Mouse (Mus musculus) liver, embryonic 13.5 days (tissue): ENCODE results near the gene Neurod1. TPM values are rescaled to one million over a fixed set of nuclear protein-coding genes. Genes with fewer than 3 reads are reported as not detected.
A peak's percentile ranks its signal among the peaks of the same experiment; 100 is the strongest.

ENCODE experiments used
- ATAC-seq: fragments of 200-750 bp; cut with Nextera tagmentation; 2 replicates; pipeline ENCODE4 v1.8.0; 2017; ENCODE audit warnings: low read depth, mild to moderate bottlenecking, moderate number of reproducible peaks, moderate library complexity
- DNase-seq: peaks from one replicate; pipeline ENCODE4 v3.0.0; 2022
- H3K27ac ChIP-seq: fragments of 300-500 bp; sonication (generic); 2 replicates; pipeline ENCODE4 v1.5.1; 2015; ENCODE audit warnings: moderate library complexity, mild to moderate bottlenecking, inconsistent platforms
- H3K27me3 ChIP-seq: fragments of 300-500 bp; sonication (generic); 2 replicates; pipeline ENCODE4 v1.6.1; 2015; ENCODE audit warnings: mild to moderate bottlenecking, inconsistent platforms
- H3K36me3 ChIP-seq: fragments of 300-500 bp; sonication (generic); 2 replicates; pipeline ENCODE4 v1.6.1; 2015; ENCODE audit warnings: mild to moderate bottlenecking, inconsistent platforms
- H3K4me1 ChIP-seq: fragments of 300-500 bp; sonication (generic); replicated peaks from 2 replicates; pipeline ENCODE4 v1.6.1; 2015; ENCODE audit warnings: inconsistent platforms
- H3K4me2 ChIP-seq: fragments of 300-500 bp; sonication (generic); 2 replicates; pipeline ENCODE4 v1.6.1; 2015; ENCODE audit warnings: inconsistent platforms, mild to moderate bottlenecking, moderate library complexity
- H3K4me3 ChIP-seq: fragments of 300-500 bp; sonication (generic); replicated peaks from 2 replicates; pipeline ENCODE4 v1.5.1; 2015; ENCODE audit warnings: mild to moderate bottlenecking, inconsistent platforms
- H3K9ac ChIP-seq: fragments of 300-500 bp; sonication (generic); 2 replicates; pipeline ENCODE4 v1.6.1; 2015; ENCODE audit warnings: mild to moderate bottlenecking, inconsistent platforms
- H3K9me3 ChIP-seq: fragments of 300-500 bp; sonication (generic); replicated peaks from 2 replicates; pipeline ENCODE4 v1.6.1; 2016; ENCODE audit warnings: inconsistent platforms
- WGBS: fragments of 180-500 bp; shearing (Covaris S2); methylation state at CpG from one replicate; pipeline ENCODE4 v1.1.7; 2015; ENCODE audit not compliant: insufficient replicate concordance; 5-methylcytosine and 5-hydroxymethylcytosine counted together
- polyA plus RNA-seq: library from polyadenylated mRNA; unstranded; fragments of >200 nt; fragmentation: Nextera tagmentation; extraction: Ambion mirVana; gene quantifications from 2 replicates; pipeline ENCODE4 v1.2.1, GENCODE M21; 2015

Neurod1 gene
- polyA plus RNA-seq, 1 experiment from 2014 or later = not detected

DNA sequence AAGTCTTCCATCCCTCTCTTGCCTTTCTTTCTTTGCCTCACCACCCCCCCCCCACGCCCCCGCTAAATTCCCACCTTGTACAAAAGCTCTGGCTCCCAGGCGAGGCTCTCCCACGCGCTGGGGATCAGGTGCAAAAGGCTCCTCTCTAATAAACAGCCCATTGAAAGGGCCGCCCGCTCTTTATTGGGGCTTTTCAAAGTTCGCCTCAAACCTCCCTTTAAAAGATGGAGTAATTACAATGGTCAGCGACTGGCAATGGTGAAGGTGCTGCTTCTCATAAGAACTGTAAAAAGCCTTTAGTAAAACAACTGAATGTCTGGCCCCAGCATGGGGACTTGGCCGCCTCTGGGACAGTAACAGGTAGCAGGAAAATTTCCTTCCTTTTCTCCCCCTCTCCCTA, 905 bp downstream of the Neurod1 start:
- no peak for ATAC-seq
- Histone ChIP-seq H3K4me2 (no peak overlapping the region), H3K4me3 (no peak overlapping the region), H3K36me3 (no peaks in the 10 kb centered on the region), H3K27me3 (peaks cover 71% of the 10 kb centered on the region), H3K9ac (no peak overlapping the region), H3K27ac (no peak overlapping the region), H3K4me1 (no peaks in the 10 kb centered on the region), H3K9me3 (no peaks in the 10 kb centered on the region)
- WGBS = 6% methylated on average over 10 of the region's 10 CpGs
- no peak for DNase-seq

DNA sequence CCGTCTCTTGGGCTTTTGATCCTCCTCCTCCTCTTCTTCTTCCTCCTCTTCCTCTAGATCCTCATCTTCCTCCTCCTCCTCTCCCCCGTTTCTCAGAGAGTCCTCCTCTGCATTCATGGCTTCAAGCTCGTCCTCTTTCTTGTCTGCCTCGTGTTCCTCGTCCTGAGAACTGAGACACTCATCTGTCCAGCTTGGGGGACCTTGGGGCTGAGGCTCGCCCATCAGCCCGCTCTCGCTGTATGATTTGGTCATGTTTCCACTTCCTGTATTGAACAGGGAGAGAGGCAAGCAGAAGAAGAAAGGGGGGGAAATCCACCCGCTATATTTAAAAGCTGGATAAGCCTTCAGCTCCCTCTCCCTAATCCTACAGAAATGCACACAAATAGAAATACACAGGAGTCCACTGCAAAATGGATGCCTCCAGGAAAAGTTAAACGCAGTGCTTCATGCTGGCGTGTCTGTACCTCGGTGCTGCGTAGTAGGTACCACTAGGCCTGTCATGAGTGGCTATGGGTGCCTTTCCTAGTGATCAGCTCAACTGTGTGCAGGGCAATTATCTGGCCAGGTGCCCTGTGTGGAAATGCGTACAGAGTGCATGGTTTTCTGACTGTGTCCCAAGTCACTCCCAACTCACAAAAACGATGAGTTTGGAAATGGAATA, 1.6 kb downstream of the Neurod1 start:
- Histone ChIP-seq H3K4me2 (no peak overlapping the region), H3K4me1 (no peaks in the 10 kb centered on the region), H3K27ac (no peak overlapping the region), H3K9me3 (no peaks in the 10 kb centered on the region), H3K36me3 (no peaks in the 10 kb centered on the region), H3K9ac (no peak overlapping the region), H3K4me3 (no peak overlapping the region), H3K27me3 (peaks cover 64% of the 10 kb centered on the region)
- 18% methylated on average over 15 of the region's 15 CpGs for WGBS
- DNase-seq (no peak), ATAC-seq (no peak)

DNA sequence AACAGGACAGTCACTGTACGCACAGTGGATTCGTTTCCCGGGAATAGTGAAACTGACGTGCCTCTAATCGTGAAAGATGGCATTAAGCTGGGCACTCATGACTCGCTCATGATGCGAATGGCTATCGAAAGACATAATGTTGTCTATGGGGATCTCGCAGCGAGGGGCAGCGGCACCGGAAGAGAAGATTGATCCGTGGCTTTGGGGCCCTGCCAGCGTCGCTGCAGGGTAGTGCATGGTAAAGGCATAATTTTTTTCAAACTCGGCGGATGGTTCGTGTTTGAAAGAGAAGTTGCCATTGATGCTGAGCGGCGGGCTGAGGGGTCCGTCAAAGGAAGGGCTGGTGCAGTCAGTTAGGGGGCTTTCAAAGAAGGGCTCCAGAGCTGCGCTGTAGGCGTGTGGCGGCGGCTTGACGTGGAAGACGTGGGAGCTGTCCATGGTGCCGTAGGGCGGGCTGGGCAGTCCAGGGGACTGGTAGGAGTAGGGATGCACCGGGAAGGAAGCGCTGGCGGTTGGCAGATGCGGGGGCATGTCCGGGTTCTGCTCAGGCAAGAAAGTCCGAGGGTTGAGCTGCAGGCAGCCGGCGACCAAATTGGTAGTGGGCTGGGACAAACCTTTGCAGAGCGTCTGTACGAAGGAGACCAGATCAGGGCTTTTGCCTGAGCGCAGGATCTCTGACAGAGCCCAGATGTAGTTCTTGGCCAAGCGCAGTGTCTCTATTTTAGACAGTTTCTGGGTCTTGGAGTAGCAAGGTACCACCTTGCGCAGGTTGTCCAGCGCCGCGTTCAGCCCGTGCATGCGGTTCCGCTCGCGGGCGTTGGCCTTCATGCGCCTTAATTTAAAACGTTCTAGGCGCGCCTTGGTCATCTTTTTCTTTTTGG, 2.4 kb downstream of the Neurod1 start:
- no peaks in the 10 kb centered on the region for H3K9me3 ChIP-seq
- DNase-seq (peak; percentile 34), ATAC-seq (peak; percentile 62; the same call in 1 of the 2 replicates)
- no peak overlapping the region for H3K9ac ChIP-seq
- H3K27me3 ChIP-seq = peaks cover 56% of the 10 kb centered on the region
- no peak overlapping the region for H3K27ac ChIP-seq
- peak overlapping the region; percentile 45 for H3K4me3 ChIP-seq
- no peaks in the 10 kb centered on the region for H3K36me3 ChIP-seq
- H3K4me2 ChIP-seq = peak overlapping the region; percentile 64
- no peaks in the 10 kb centered on the region for H3K4me1 ChIP-seq
- 6% methylated on average over 55 of the region's 55 CpGs for WGBS

DNA sequence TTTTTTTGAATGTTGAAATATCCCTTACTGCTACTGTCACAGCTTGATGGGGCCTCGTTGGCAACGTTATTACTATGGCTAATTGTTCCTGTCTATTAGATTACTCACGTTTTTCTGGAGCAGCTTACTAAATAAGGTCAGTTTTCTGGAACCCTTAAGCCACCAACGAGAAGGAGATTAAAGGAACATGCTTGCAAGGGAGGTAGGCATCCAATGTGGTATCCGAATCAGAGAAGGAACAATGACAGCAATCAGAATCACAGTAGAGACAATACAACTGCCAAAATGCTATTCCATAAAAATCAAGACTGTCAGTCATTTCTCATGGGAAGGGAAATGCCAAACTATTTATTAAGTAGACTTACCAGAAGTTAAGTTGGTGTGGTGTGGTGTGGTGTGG, 5.1 kb downstream of the Neurod1 start:
- peaks cover 29% of the 10 kb centered on the region for H3K27me3 ChIP-seq
- H3K27ac ChIP-seq = no peak overlapping the region
- DNase-seq = no peak
- 35% methylated on average over 5 of the region's 5 CpGs for WGBS
- no peaks in the 10 kb centered on the region for H3K4me1 ChIP-seq
- no peak overlapping the region for H3K4me3 ChIP-seq
- no peaks in the 10 kb centered on the region for H3K36me3 ChIP-seq
- no peak for ATAC-seq
- no peaks in the 10 kb centered on the region for H3K9me3 ChIP-seq
- H3K9ac ChIP-seq = no peak overlapping the region
- H3K4me2 ChIP-seq = no peak overlapping the region

DNA sequence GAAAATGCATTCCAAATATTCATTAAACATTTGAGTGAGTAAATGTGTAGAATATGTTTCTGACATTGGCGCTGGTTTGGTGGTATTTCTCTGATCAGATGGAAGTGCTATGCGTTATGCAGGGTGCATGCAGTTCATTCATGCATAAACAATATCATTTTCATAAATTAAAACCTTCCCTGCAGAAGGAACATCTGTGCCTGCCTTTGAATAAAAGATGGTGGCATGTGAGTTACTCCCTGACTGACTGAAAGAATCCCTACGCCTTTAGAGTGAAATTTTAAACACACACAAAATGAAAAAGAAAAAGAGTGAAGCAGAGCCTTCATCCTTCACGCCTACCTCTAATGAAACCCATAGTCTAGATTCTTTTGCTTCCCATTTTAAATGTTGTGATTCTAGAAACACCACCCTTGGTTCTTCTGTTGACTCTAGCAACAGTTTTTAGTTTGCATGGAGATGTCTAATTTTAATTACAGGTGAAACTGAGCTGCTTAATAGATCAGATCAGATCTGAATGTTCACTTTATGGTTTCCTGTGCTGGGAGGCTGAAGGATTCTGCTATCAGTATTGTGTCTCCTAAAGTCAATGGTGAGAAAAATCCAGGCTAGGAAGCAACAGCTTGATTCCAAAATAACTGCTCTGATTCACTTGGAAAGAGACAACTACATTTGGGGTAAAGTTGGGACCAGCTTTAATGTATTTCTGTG, 5.7 kb downstream of the Neurod1 start:
- ATAC-seq (no peak), DNase-seq (no peak)
- Histone ChIP-seq H3K4me2 (no peak overlapping the region), H3K4me1 (no peaks in the 10 kb centered on the region), H3K9ac (no peak overlapping the region), H3K27me3 (peaks cover 23% of the 10 kb centered on the region), H3K27ac (no peak overlapping the region), H3K4me3 (no peak overlapping the region), H3K36me3 (no peaks in the 10 kb centered on the region), H3K9me3 (no peaks in the 10 kb centered on the region)
- WGBS = 47% methylated on average over 4 of the region's 4 CpGs

DNA sequence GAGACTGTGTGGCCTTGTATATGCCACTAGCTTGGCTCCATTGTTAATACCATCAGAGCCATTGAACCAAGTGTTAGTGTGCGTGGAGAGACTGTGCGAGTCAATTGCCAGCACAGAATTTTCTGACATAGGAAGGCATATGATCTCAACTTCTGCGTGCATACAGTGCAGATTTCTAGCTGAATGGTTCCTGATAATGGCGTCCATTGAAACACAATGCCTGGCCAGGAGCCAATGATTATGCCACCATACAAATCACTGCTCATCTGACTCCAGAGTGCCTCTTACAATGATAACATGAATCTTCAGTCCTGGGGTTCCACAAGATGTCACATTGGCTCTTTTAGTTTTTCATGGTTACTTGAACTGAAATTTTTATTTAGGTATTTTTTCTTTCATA, 7.2 kb downstream of the Neurod1 start:
- Histone ChIP-seq H3K27ac (no peak overlapping the region), H3K27me3 (peaks cover 8% of the 10 kb centered on the region), H3K9ac (no peak overlapping the region), H3K36me3 (no peaks in the 10 kb centered on the region), H3K4me2 (no peak overlapping the region), H3K9me3 (no peaks in the 10 kb centered on the region), H3K4me3 (no peak overlapping the region), H3K4me1 (no peaks in the 10 kb centered on the region)
- no peak for ATAC-seq
- 56% methylated on average over 4 of the region's 4 CpGs for WGBS
- DNase-seq = no peak

DNA sequence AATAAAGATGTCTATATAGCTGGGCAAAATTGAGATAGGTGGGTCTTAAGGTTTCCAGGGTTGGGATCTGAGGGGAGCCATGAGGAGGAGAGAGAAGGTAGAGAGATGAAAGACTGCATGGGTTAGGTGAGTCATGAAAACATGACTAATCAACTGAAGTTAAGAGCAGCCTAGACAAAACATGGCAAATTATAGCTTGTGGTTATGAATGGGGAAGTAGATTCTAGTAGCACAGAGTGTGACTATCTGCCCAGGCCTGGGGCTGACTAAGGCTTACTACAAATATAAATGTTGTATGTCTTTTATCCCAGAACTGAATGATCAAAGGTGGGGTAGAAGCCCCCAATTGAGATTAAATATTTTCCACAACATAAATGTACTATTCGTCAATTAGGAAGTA, 9.4 kb downstream of the Neurod1 start:
- Histone ChIP-seq H3K4me3 (no peak overlapping the region), H3K27ac (no peak overlapping the region), H3K9ac (no peak overlapping the region), H3K9me3 (no peaks in the 10 kb centered on the region), H3K4me1 (no peaks in the 10 kb centered on the region), H3K27me3 (no peaks in the 10 kb centered on the region), H3K4me2 (no peak overlapping the region), H3K36me3 (no peaks in the 10 kb centered on the region)
- no peak for DNase-seq
- 37% methylated on average over 1 of the region's 1 CpGs for whole genome bisulfite sequencing
- no peak for ATAC-seq

DNA sequence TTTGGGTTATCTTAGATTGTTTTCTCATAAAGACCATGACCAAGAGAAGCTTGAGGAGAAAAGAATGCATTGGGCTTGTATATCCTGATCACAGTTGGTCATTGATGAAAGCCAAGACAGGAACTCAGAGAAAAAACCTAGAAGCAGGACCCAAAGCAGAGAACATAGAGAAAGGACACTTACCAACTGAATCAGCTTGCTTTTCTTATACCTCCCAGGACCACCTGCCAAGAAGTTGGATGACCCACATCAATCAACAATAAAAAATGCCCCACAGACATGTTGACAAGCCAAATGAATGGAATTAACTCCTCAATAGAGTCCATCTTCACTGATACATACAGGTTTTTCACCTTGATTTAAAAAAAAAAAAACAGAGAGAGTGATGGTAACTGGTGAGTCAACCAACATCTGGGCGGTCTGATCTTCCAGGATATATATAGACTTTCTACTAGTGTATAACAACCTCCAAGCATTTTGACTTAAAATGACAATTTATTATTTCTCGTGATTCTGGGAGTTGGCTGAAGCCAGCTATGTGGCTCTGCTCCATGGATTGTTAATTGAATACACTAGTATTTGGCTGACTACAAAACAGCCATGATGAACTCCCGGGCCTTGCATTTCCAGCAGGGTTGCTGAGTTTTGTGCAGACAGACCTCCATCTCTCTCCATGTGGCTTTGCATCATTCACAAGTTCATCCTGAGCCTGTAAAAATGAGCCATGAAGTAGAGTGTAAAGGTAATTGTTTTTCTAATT, 12.5 kb downstream of the Neurod1 start:
- Histone ChIP-seq H3K36me3 (no peaks in the 10 kb centered on the region), H3K27me3 (no peaks in the 10 kb centered on the region), H3K4me1 (no peaks in the 10 kb centered on the region), H3K9ac (no peak overlapping the region), H3K27ac (no peak overlapping the region), H3K9me3 (no peaks in the 10 kb centered on the region), H3K4me3 (no peak overlapping the region), H3K4me2 (no peak overlapping the region)
- DNase-seq (no peak), ATAC-seq (no peak)
- 65% methylated on average over 3 of the region's 3 CpGs for WGBS

DNA sequence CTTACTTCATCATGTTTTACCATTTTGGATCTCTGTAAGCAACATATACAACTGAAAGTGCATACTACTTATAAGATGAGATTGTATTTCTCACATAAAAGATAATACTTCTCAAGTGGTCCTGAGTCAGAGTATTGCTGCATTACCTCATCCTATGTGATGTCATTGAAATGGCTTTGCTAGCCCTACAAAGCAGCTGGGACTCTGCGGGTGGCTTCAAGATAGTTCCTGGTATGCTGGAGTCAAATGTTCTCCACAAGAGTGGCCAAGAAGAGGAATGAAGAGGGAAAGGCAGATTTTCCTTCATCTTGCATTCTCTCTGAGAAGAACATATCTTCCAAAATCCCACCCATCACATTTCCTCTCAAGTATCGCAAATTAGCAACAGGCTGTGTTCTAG, 13.2 kb downstream of the Neurod1 start:
- H3K9ac ChIP-seq = no peak overlapping the region
- H3K4me3 ChIP-seq = no peak overlapping the region
- no peaks in the 10 kb centered on the region for H3K27me3 ChIP-seq
- no peaks in the 10 kb centered on the region for H3K4me1 ChIP-seq
- WGBS = 77% methylated on average over 2 of the region's 2 CpGs
- DNase-seq = no peak
- no peak for ATAC-seq
- no peak overlapping the region for H3K27ac ChIP-seq
- no peaks in the 10 kb centered on the region for H3K9me3 ChIP-seq
- H3K36me3 ChIP-seq = no peaks in the 10 kb centered on the region
- H3K4me2 ChIP-seq = no peak overlapping the region

DNA sequence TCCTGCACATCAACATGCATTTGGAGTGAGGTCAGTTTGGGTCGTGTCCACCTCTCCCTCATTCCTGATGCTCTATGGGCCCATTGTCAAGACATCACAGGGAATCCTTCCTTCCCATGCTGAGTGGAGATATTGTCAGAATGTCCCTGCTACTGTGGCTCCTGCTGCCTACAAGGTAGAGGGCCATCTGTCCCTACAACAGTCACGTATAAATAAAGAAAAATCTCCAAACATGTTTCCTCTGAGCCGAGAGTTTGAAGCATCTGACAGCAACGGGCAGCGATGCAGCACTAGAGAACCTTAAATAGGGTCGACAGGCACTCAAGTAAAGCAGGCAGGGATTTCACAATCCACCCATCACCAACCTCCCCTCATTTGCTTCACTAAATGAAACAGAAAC, 13.6 kb downstream of the Neurod1 start:
- WGBS = 62% methylated on average over 6 of the region's 6 CpGs
- no peak for ATAC-seq

DNA sequence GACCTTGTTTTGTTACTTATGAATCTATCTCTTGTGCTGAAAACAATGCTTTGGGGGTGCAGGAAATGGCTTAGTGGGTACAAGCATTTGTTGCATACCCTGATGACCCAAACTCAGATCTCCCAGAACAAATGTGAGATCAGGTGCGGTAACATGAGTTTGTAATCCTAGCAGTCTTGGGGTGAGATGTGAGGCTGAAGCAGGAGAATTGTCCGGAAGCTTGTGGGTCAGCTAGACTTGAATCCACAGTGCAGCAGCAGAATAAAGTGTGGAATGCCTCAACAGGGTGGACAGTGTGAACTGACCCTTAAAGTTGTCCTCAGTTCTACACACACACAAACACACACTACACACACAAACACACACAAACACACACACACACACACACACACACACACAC, 14.3 kb downstream of the Neurod1 start:
- no peak for ATAC-seq
- 70% methylated on average over 2 of the region's 2 CpGs for WGBS

More for the DNA sequence above, 13.6 kb downstream of the Neurod1 start:
- Histone ChIP-seq H3K36me3 (no peaks in the 10 kb centered on the region), H3K9me3 (no peaks in the 10 kb centered on the region), H3K4me2 (no peak overlapping the region), H3K9ac (no peak overlapping the region), H3K4me1 (no peaks in the 10 kb centered on the region), H3K27ac (no peak overlapping the region), H3K27me3 (no peaks in the 10 kb centered on the region), H3K4me3 (no peak overlapping the region)
- no peak for DNase-seq

More for the DNA sequence above, 14.3 kb downstream of the Neurod1 start:
- Histone ChIP-seq H3K9ac (no peak overlapping the region), H3K9me3 (no peaks in the 10 kb centered on the region), H3K27ac (no peak overlapping the region), H3K36me3 (no peaks in the 10 kb centered on the region), H3K4me2 (no peak overlapping the region), H3K4me3 (no peak overlapping the region), H3K27me3 (no peaks in the 10 kb centered on the region), H3K4me1 (no peaks in the 10 kb centered on the region)
- DNase-seq = no peak
